Mouse (Mus musculus) lung, postnatal 0 days (tissue): Measurements from ENCODE around the gene Surf2. TPM values are rescaled to one million over a fixed set of nuclear protein-coding genes. Genes with fewer than 3 reads are reported as not detected.

Experiments used
- ATAC-seq: fragments of 200-750 bp; cut with Nextera tagmentation; 2 replicates; pipeline ENCODE4 v1.8.0; 2017; ENCODE audit warnings: moderate library complexity
- DNase-seq: peaks from one replicate; pipeline ENCODE4 v3.0.0-alpha.2; 2016; ENCODE audit warnings: low spot score
- H3K27ac ChIP-seq: fragments of 300-500 bp; sonication (generic); 2 replicates; pipeline ENCODE4 v1.5.1; 2014; ENCODE audit warnings: antibody characterized with exemption, mild to moderate bottlenecking, low read length, mixed read lengths
- H3K27me3 ChIP-seq: fragments of 300-500 bp; sonication (generic); replicated peaks from 2 replicates; pipeline ENCODE4 v1.6.1; 2014; ENCODE audit warnings: low read length, mixed read lengths; ENCODE audit not compliant: insufficient read depth
- H3K36me3 ChIP-seq: fragments of 300-500 bp; sonication (generic); 2 replicates; pipeline ENCODE4 v1.6.1; 2014; ENCODE audit warnings: low read length, mixed read lengths; ENCODE audit not compliant: insufficient read depth
- H3K4me1 ChIP-seq: fragments of 300-500 bp; sonication (generic); 2 replicates; pipeline ENCODE4 v1.6.1; 2014; ENCODE audit warnings: antibody characterized with exemption, low read depth, low read length, mixed read lengths; ENCODE audit not compliant: insufficient read depth
- H3K4me2 ChIP-seq: fragments of 300-500 bp; sonication (generic); replicated peaks from 2 replicates; pipeline ENCODE4 v1.6.1; 2014; ENCODE audit warnings: low read depth, mild to moderate bottlenecking, low read length, moderate library complexity, mixed read lengths
- H3K4me3 ChIP-seq: fragments of 300-500 bp; sonication (generic); 2 replicates; pipeline ENCODE4 v1.5.1; 2014; ENCODE audit warnings: low read depth, low read length
- H3K9ac ChIP-seq: fragments of 300-500 bp; sonication (generic); replicated peaks from 2 replicates; pipeline ENCODE4 v1.6.1; 2014; ENCODE audit warnings: low read depth, mild to moderate bottlenecking
- H3K9me3 ChIP-seq: fragments of 300-500 bp; sonication (generic); 2 replicates; pipeline ENCODE4 v1.6.1; 2016; ENCODE audit warnings: low read length, mixed read lengths
- CTCF ChIP-seq: IDR thresholded peaks from 2 replicates; pipeline ENCODE4 v1.5.1; 2016; ENCODE audit warnings: antibody characterized with exemption, mild to moderate bottlenecking
- EP300 ChIP-seq: IDR thresholded peaks from 2 replicates; pipeline ENCODE4 v1.6.1; 2016; ENCODE audit warnings: antibody characterized with exemption, mild to moderate bottlenecking, control low read depth
- WGBS: fragments of 180-500 bp; shearing (Covaris S2); extraction: QIAGEN DNeasy Blood & Tissue Kit; methylation state at CpG from one replicate; pipeline ENCODE4 v1.1.7; 2014; 5-methylcytosine and 5-hydroxymethylcytosine counted together
- polyA plus RNA-seq: library from polyadenylated mRNA; unstranded; fragments of >200 nt; fragmentation: Nextera tagmentation; extraction: Ambion mirVana; gene quantifications from 2 replicates; pipeline ENCODE4 v1.2.1, GENCODE M21; 2015

Gene Surf2
- polyA plus RNA-seq, 1 experiment from 2014 or later, result 23.0 TPM

DNA sequence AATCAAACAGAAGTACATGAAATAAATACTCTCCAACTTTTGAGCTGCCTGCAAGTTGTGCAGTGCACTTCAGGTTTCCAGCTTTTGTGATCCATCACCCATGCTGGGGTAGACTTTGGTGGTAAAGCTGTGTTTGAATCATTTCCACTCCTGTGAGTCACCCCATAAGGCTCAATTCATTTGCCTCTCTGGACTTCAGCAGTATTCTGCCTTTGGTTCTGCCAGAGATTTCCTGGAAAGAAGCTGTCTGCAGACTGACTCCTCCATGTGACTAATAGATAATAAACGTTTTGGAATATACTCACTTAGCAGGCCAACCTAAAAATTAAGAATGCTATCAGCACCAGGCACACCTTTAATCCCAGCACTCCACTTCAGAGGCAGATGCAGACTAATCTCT is 15.4 kb upstream of the Surf2 start:
- Histone ChIP-seq H3K27ac (no peak overlapping the region), H3K9me3 (no peaks in the 10 kb centered on the region), H3K4me2 (no peak overlapping the region), H3K4me3 (no peak overlapping the region), H3K9ac (no peak overlapping the region), H3K4me1 (peaks cover 6% of the 10 kb centered on the region; the same call in 1 of the 2 replicates), H3K36me3 (peaks cover 11% of the 10 kb centered on the region; the same call in 1 of the 2 replicates), H3K27me3 (no peaks in the 10 kb centered on the region)
- ATAC-seq (no peak), DNase-seq (no peak)
- WGBS, result 56% methylated on average over 1 of the region's 1 CpGs
- TF ChIP-seq CTCF (no peak), EP300 (no peak)

DNA sequence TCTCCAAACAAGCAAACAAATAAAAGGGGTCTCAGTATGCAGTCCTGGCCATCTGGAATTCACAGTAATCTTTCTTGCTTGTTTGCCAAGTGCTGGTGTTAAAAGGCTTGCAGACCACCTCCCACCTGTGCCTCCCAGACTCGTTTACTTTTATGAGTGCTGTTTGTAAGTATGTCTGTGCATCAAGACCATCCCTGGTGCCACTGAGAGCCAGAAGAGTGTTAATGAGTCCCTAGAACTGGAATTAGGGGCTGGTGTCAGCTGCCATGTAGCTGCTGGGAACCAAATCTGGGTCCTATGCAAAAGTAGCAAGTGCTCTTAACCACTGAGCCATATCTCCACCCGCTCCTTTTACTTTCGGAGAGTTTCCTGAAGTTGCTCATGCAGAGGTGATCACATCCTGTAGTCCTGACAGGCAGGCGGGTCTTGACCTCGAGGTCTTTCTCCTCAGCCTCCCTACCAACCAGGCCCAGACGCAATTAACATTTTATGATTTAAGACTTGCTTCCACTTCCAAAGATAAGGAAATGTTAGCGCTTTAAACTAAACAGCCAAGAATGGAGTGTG is 14.2 kb upstream of the Surf2 start:
- Histone ChIP-seq H3K4me1 (peaks cover 6% of the 10 kb centered on the region; the same call in 1 of the 2 replicates), H3K4me2 (peak overlapping the region; percentile 88), H3K4me3 (peak overlapping the region; percentile 68), H3K27ac (peak overlapping the region; percentile 89), H3K27me3 (no peaks in the 10 kb centered on the region), H3K9me3 (no peaks in the 10 kb centered on the region), H3K9ac (peak overlapping the region; percentile 63), H3K36me3 (peaks cover 7% of the 10 kb centered on the region; the same call in 1 of the 2 replicates)
- TF ChIP-seq EP300, result no peak
- TF ChIP-seq CTCF, result no peak
- DNase-seq (no peak), ATAC-seq (no peak)
- 6% methylated on average over 7 of the region's 7 CpGs for WGBS

DNA sequence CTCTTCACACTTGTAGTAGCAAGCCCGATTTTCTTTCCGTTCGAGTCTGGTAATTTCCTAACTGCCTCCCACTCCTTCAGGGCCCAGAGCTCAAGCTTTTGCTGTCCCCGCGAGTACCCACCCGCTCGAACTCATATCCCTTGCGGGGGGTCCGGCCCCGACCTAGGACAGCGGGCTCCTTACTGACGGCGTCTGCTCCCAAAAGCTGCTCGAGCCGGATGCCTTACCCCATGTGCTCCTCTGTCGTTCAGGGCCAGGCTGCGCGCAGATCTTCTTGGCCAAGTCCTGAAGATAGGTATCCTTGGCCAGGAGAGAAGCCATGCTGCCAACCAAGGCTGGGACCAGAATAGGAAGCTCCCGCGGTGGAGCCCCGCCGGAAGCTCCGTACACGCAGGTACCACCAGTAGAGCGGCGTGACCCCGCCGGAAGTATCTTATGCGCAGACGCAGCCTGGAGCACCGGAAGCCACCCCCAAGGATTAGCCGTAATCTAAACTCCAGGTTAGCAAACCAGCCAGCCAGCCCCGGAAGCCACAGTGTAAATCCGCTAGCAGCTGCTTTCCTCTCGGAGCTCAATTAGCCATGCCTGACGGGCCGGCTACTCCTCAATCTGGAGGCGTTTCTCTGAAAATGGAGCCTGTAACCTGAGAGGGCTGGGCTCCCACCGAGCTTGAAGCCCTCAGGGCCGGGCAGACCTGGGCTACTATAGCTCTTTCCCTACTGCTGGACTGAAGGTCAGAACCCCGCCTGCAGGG is 13.5 kb upstream of the Surf2 start, which contains the start of gene Surf6:
Surf6 (minus strand) TSS at position 413 of the 754 bp plus-strand sequence.
- peak within 1 kb of the TSS; percentile 63 for H3K9ac ChIP-seq
- H3K4me1 ChIP-seq, result peaks cover 10% of the 10 kb centered on the region; the same call in 1 of the 2 replicates
- no peaks in the 10 kb centered on the region for H3K9me3 ChIP-seq
- ATAC-seq, result peak; percentile 97
- peaks cover 7% of the 10 kb centered on the region; the same call in 1 of the 2 replicates for H3K36me3 ChIP-seq
- under 1% methylated on average over 41 of the region's 41 CpGs for WGBS
- peak within 1 kb of the TSS; percentile 89 for H3K27ac ChIP-seq
- H3K4me3 ChIP-seq, result peak within 1 kb of the TSS; percentile 68
- DNase-seq, result peak; percentile 98
- H3K4me2 ChIP-seq, result peak within 1 kb of the TSS; percentile 88
- H3K27me3 ChIP-seq, result no peaks in the 10 kb centered on the region
- TF ChIP-seq CTCF (no peak), EP300 (no peak; the same call in 1 of the 2 replicates)

DNA sequence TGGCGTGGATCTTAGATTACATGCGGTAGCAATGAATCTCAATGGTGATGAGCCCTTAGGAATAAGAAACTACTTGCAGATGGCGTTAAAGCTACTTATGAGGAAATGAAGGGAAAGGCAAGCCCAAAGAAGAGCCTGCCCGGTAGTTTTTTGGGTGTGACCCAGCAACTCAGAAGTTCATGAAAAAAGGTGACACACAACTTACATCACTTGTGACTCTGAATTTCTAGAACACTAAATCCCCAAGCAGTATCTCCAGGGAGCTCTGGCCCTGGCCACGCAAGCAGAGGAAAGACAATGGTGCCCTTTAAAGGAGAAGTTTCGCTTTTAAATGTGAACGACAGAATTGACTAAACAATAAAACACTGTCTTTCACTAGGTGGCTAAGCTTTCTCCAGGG is 12.9 kb upstream of the Surf2 start:
- TF ChIP-seq EP300 (no peak), CTCF (no peak)
- WGBS, result 11% methylated on average over 7 of the region's 7 CpGs
- peak overlapping the region; percentile 89 for H3K27ac ChIP-seq
- no peak for DNase-seq
- H3K4me3 ChIP-seq, result peak overlapping the region; percentile 68
- H3K27me3 ChIP-seq, result no peaks in the 10 kb centered on the region
- peak overlapping the region; percentile 88 for H3K4me2 ChIP-seq
- H3K9me3 ChIP-seq, result no peaks in the 10 kb centered on the region
- peak overlapping the region; percentile 63 for H3K9ac ChIP-seq
- H3K36me3 ChIP-seq, result peaks cover 4% of the 10 kb centered on the region; the same call in 1 of the 2 replicates
- ATAC-seq, result no peak
- H3K4me1 ChIP-seq, result peaks cover 11% of the 10 kb centered on the region; the same call in 1 of the 2 replicates

DNA sequence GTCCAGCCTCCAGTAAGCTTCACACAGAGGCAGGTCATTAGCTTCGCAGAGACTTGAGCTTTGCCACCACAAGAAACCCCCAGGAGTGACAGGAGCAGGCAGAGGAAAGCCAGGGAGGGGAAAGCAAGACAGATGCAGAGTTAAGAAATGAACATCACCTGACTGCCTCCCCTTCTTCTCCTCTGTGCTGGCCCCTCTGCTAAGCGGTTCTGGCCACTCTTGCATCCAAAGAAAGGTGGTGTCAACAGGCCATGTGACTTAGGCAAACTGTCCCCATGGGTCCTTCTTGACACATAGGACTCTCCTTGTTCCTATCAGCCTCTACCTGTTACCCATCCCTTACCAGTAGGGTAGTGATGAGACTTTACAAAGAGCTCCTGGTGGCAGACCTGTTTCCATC is 10.2 kb upstream of the Surf2 start:
- WGBS, result 90% methylated on average over 2 of the region's 2 CpGs
- Histone ChIP-seq H3K36me3 (0 out of 2 replicates have a peak, but pooled peaks cover 4% of the 10 kb centered on the region), H3K27ac (no peak overlapping the region), H3K4me3 (no peak overlapping the region), H3K4me1 (peaks cover 26% of the 10 kb centered on the region; the same call in 1 of the 2 replicates), H3K9ac (no peak overlapping the region), H3K4me2 (no peak overlapping the region), H3K27me3 (no peaks in the 10 kb centered on the region), H3K9me3 (no peaks in the 10 kb centered on the region)
- DNase-seq (no peak), ATAC-seq (no peak)
- TF ChIP-seq EP300, result no peak
- TF ChIP-seq CTCF, result no peak

DNA sequence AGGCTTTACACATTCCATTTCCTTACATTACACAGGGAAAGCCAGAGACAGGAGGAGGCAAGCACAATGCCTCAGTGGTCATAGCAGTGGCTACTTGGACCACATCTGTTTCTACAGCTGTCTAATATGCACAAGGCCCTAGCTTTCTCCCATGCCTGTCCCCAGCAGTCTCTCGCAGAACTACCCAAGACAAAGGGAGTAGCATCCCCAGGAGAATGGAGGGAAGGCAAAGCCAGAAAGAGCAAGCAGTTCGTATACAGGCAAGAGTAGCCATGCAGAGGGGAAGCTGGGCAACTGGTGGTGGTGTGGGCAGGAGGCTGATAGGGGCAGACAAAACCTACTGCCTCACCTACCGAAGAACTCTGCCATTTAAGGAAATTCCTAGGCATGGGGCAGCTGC is 9.7 kb upstream of the Surf2 start:
- H3K27me3 ChIP-seq, result no peaks in the 10 kb centered on the region
- no peak overlapping the region for H3K4me2 ChIP-seq
- 92% methylated on average over 3 of the region's 3 CpGs for WGBS
- H3K4me3 ChIP-seq, result no peak overlapping the region
- H3K27ac ChIP-seq, result no peak overlapping the region
- no peak overlapping the region for H3K9ac ChIP-seq
- no peaks in the 10 kb centered on the region for H3K9me3 ChIP-seq
- TF ChIP-seq CTCF, result no peak
- no peak for TF ChIP-seq EP300
- ATAC-seq (no peak), DNase-seq (no peak)
- H3K4me1 ChIP-seq, result peaks cover 26% of the 10 kb centered on the region; the same call in 1 of the 2 replicates
- 0 out of 2 replicates have a peak, but pooled peaks cover 4% of the 10 kb centered on the region for H3K36me3 ChIP-seq
